Mouse (Mus musculus): ENCODE measurements around the gene Socs7. TPM values are rescaled to one million over a fixed set of nuclear protein-coding genes. Genes with fewer than 3 reads are reported as not detected.
A peak's percentile ranks its signal among the peaks of the same experiment; 100 is the strongest.

Gene Socs7
- polyA plus RNA-seq, 1 experiment from 2014 or later = 3.2 TPM

DNA sequence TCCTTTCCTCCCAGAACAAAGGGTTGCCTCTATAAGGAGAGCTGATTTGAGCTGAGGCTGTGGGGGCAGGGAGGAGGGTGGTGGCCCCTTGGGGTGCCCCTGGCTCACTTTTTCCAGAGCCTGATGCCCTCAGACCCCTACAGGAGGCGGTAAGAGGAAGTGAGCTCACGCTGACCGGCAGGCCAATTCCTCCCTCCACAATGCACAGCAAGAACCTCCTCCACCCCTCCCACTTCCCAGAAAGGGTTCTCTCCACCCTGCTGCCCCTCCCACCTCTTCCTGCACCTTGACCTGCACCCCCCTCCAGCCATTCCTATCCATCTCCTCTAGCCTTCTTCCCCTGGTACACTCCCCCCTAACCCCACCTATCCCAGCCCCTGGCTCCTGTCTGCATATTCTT is 49.8 kb downstream of the Socs7 start:
- ATAC-seq (ENCODE audit: insufficient read depth, low FRiP score, low TSS enrichment) (no peak), DNase-seq (ENCODE audit: low spot score) (no peak)
- H3K4me2 ChIP-seq (ENCODE audit: low read depth) = no peak overlapping the region
- no peak overlapping the region for H3K9ac ChIP-seq (ENCODE audit: low read length)
- H3K27ac ChIP-seq (ENCODE audit: low read depth, low read length) = no peak overlapping the region
- WGBS = 17% methylated on average over 3 of the region's 3 CpGs
- no peaks in the 10 kb centered on the region for H3K9me3 ChIP-seq (ENCODE audit: control insufficient read depth, low read length)
- H3K27me3 ChIP-seq (ENCODE audit: control insufficient read depth, insufficient read depth, low read length) = no peaks in the 10 kb centered on the region; the same call in 1 of the 2 replicates
- no peak overlapping the region for H3K4me3 ChIP-seq (ENCODE audit: low read depth, low read length)
- no peaks in the 10 kb centered on the region for H3K36me3 ChIP-seq (ENCODE audit: control insufficient read depth, insufficient read depth, low read length)
- peaks cover 9% of the 10 kb centered on the region for H3K4me1 ChIP-seq (ENCODE audit: control insufficient read depth, insufficient read depth, low read length)

DNA sequence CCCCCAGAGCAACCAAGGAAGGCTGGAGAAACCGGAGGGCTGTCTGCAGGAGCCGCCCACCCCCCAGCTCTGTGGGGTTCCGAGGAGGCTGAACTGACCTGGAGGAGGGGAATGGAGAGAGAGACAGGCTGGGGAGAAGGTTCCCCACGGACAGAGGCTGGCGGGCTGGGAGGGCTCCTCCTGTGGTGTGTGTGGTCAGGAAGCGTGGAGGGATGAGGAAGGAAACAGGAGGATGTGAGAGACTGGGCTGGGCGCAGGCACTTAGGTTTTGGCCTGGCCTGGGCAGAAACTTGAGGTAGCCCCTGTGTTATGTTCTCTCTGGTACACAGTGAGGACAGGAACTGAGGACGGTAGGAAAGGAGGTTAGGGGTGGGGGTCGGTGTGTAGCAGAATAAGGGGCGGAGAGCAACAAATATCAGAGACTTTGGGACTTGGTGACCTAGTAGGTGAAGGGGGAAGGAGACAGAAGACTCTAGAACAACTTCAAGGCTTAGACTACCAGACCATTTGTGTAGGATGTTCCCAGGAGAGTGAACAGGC is 50.5 kb downstream of the Socs7 start:
- Histone ChIP-seq H3K4me3 (ENCODE audit: low read depth, low read length) (no peak overlapping the region), H3K9ac (ENCODE audit: low read length) (no peak overlapping the region), H3K4me2 (ENCODE audit: low read depth) (no peak overlapping the region), H3K27ac (ENCODE audit: low read depth, low read length) (no peak overlapping the region), H3K27me3 (ENCODE audit: control insufficient read depth, insufficient read depth, low read length) (no peaks in the 10 kb centered on the region), H3K4me1 (ENCODE audit: control insufficient read depth, insufficient read depth, low read length) (peaks cover 9% of the 10 kb centered on the region), H3K36me3 (ENCODE audit: control insufficient read depth, insufficient read depth, low read length) (no peaks in the 10 kb centered on the region), H3K9me3 (ENCODE audit: control insufficient read depth, low read length) (no peaks in the 10 kb centered on the region)
- DNase-seq (ENCODE audit: low spot score) (no peak), ATAC-seq (ENCODE audit: insufficient read depth, low FRiP score, low TSS enrichment) (no peak)
- WGBS = 42% methylated on average over 10 of the region's 10 CpGs

DNA sequence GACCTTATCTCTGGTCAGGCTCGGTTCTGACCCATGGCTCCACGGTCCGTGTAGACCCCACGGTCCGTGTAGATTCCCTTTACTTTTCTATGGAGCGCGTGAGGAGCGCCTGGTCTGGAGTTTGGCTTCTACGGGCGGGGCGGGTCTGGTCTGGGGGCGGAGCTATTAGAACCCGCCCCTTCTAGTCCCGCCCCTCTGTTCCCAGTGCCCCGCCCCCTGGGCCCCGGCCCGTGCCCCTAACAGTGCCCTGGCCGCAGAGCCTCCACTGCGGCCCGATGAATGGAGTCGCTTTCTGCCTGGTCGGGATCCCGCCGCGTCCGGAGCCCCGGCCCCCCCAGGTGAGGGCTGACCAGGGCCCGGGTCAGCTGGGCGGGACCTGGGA is 53.0 kb downstream of the Socs7 start, which contains the start of gene Arhgap23:
Gene Arhgap23 (plus strand): TSS at position 204 of the 382 bp plus-strand sequence.
- H3K27ac ChIP-seq (ENCODE audit: low read depth, low read length) = no peak within 1 kb of the TSS
- peak within 1 kb of the TSS; percentile 52 for H3K4me2 ChIP-seq (ENCODE audit: low read depth)
- WGBS = under 1% methylated on average over 29 of the region's 29 CpGs
- no peaks in the 10 kb centered on the region for H3K9me3 ChIP-seq (ENCODE audit: control insufficient read depth, low read length)
- no peaks in the 10 kb centered on the region for H3K36me3 ChIP-seq (ENCODE audit: control insufficient read depth, insufficient read depth, low read length)
- H3K4me1 ChIP-seq (ENCODE audit: control insufficient read depth, insufficient read depth, low read length) = peaks cover 9% of the 10 kb centered on the region
- DNase-seq (ENCODE audit: low spot score) (peak; percentile 85), ATAC-seq (ENCODE audit: insufficient read depth, low FRiP score, low TSS enrichment) (peak; percentile 74)
- no peaks in the 10 kb centered on the region for H3K27me3 ChIP-seq (ENCODE audit: control insufficient read depth, insufficient read depth, low read length)
- H3K4me3 ChIP-seq (ENCODE audit: low read depth, low read length) = peak within 1 kb of the TSS; percentile 52
- H3K9ac ChIP-seq (ENCODE audit: low read length) = peak within 1 kb of the TSS; percentile 56

DNA sequence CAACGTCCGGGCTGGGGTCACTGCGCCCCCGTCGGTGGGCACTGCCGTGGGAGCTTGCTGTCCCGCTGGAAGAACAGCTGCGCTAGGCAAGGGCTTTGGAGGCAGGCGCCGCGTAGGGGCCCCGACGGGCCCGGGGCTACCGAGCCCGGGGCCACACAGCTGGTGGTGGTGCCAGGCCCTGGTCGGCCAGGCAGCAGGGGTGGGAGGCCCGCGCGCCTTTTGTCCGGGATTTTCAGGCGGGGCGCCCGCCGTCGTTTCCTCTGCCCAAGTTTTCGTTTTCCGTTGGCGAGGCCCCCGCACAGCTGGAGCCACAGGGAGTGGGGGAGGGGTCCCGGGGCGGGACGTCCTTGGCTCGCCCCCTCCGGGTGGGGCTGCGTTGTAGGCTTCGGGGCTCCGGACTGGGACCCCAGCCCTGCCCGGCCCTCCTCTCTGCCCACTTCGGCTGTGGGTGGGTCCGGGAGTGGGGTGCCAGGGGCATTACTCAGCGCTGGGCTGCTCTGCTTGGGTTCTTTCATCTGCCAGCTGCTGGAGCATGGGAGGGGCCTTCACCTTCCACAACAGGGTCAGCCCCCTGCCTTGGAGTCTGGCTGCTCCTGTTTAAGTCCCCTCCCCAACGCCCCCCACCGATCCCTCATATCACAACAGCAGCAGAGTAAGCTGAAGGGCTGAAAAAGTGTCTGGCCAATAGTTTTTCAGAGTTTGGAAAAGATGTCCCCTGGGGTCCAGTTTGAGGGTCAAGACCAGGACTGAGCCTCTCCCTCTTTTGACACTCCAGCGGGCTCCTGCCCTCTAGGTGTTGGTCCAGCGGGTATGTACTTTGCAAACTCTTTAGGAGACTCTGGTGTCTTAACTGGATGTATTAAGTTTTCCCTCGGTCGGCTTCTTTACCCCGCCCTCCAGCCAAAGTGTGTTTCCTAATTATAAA is 53.6 kb downstream of the Socs7 start:
- 2% methylated on average over 47 of the region's 49 CpGs for WGBS

DNA sequence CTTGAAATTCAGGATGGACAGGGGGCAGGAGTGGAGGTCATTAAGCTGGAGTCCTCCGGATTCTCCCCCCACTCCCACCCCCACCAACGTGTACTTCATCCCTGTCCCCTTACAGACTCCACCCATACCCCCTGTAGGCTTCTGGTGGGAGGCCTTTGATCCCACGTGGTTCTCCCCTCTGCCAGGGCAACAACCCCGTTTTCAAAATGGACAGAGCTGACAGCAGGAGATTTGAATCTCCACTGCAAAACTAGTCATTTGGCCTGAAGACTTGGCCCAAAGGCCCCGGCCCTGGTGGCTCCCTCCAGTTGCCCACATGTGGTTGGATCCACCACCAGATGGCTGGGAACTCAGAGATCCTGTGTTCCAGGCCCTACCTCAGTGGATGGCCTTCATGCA is 54.3 kb downstream of the Socs7 start:
- H3K4me3 ChIP-seq (ENCODE audit: low read depth, low read length) = no peak overlapping the region
- peaks cover 9% of the 10 kb centered on the region for H3K4me1 ChIP-seq (ENCODE audit: control insufficient read depth, insufficient read depth, low read length)
- WGBS = 3% methylated on average over 5 of the region's 5 CpGs
- no peak overlapping the region for H3K27ac ChIP-seq (ENCODE audit: low read depth, low read length)
- H3K36me3 ChIP-seq (ENCODE audit: control insufficient read depth, insufficient read depth, low read length) = no peaks in the 10 kb centered on the region
- H3K9me3 ChIP-seq (ENCODE audit: control insufficient read depth, low read length) = no peaks in the 10 kb centered on the region
- H3K27me3 ChIP-seq (ENCODE audit: control insufficient read depth, insufficient read depth, low read length) = no peaks in the 10 kb centered on the region
- ATAC-seq (ENCODE audit: insufficient read depth, low FRiP score, low TSS enrichment) = no peak
- DNase-seq (ENCODE audit: low spot score) = no peak
- H3K4me2 ChIP-seq (ENCODE audit: low read depth) = no peak overlapping the region; the same call in 1 of the 2 replicates
- no peak overlapping the region for H3K9ac ChIP-seq (ENCODE audit: low read length)

More for the DNA sequence above, 53.6 kb downstream of the Socs7 start:
- H3K9me3 ChIP-seq (ENCODE audit: control insufficient read depth, low read length) = no peaks in the 10 kb centered on the region
- H3K9ac ChIP-seq (ENCODE audit: low read length) = peak overlapping the region; percentile 56
- ATAC-seq (ENCODE audit: insufficient read depth, low FRiP score, low TSS enrichment) (peak; percentile 31), DNase-seq (ENCODE audit: low spot score) (peak; percentile 49)
- no peak overlapping the region for H3K27ac ChIP-seq (ENCODE audit: low read depth, low read length)
- H3K4me2 ChIP-seq (ENCODE audit: low read depth) = peak overlapping the region; percentile 52
- no peaks in the 10 kb centered on the region for H3K27me3 ChIP-seq (ENCODE audit: control insufficient read depth, insufficient read depth, low read length)
- no peaks in the 10 kb centered on the region for H3K36me3 ChIP-seq (ENCODE audit: control insufficient read depth, insufficient read depth, low read length)
- H3K4me1 ChIP-seq (ENCODE audit: control insufficient read depth, insufficient read depth, low read length) = peaks cover 9% of the 10 kb centered on the region
- peak overlapping the region; percentile 52 for H3K4me3 ChIP-seq (ENCODE audit: low read depth, low read length)

DNA sequence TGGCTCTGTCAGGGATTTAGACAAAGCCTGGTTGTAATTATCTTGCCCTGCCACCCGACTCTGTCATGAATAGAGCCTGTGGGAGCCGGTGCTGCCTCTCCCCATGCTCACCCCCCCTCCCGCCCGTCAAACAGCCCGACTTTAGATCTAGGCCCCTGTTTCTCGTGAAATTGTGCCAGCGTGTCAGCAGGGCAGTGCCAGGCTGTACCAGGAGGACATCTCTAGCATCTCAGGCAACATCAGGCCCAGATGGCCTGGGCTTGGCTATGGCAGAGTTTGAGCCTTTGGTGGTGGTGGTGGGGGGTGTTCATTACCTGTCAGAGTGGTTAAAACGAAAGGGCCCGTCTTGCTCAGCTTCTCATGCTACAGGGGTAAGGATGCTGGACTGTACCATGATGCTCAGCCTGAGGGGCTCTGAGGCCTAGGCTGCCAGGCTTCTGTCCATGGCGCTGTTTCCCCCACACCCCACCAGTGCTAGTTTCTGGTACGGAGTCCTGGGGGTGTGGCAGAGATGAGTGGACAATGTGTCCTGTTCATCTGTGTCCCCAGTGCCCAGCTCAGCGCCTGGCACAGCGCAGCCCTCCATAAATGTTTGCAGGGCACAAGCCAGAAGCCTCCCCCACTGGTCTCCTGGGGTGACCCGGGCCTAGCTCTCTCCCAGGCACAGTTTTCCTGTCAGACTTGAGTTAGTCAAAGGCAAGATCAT is 56.6 kb downstream of the Socs7 start:
- peaks cover 13% of the 10 kb centered on the region for H3K4me1 ChIP-seq (ENCODE audit: control insufficient read depth, insufficient read depth, low read length)
- no peaks in the 10 kb centered on the region for H3K27me3 ChIP-seq (ENCODE audit: control insufficient read depth, insufficient read depth, low read length)
- H3K4me3 ChIP-seq (ENCODE audit: low read depth, low read length) = no peak overlapping the region
- ATAC-seq (ENCODE audit: insufficient read depth, low FRiP score, low TSS enrichment) (no peak), DNase-seq (ENCODE audit: low spot score) (no peak)
- WGBS = 77% methylated on average over 14 of the region's 14 CpGs
- no peak overlapping the region for H3K4me2 ChIP-seq (ENCODE audit: low read depth)
- no peak overlapping the region for H3K9ac ChIP-seq (ENCODE audit: low read length)
- no peaks in the 10 kb centered on the region for H3K36me3 ChIP-seq (ENCODE audit: control insufficient read depth, insufficient read depth, low read length)
- H3K9me3 ChIP-seq (ENCODE audit: control insufficient read depth, low read length) = no peaks in the 10 kb centered on the region
- H3K27ac ChIP-seq (ENCODE audit: low read depth, low read length) = no peak overlapping the region

DNA sequence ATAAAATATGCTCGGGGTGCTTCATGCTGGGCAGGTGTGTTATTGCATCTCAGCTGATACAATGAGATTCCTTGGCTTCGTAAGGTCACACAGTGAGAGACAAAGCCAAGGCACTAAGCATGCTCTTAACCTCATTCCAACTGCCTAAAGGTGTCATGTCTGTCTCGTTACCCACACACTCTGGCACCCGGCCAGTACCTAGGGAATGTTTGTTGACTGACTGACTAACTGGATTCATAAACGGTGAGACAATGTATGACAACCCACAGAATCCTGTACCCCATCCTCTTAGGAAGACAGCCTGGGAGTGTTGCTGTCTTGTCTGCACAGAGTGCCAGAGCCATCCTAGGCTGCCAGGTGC is 57.2 kb downstream of the Socs7 start:
- Histone ChIP-seq H3K4me2 (ENCODE audit: low read depth) (no peak overlapping the region), H3K27me3 (ENCODE audit: control insufficient read depth, insufficient read depth, low read length) (no peaks in the 10 kb centered on the region), H3K9ac (ENCODE audit: low read length) (no peak overlapping the region), H3K36me3 (ENCODE audit: control insufficient read depth, insufficient read depth, low read length) (no peaks in the 10 kb centered on the region), H3K27ac (ENCODE audit: low read depth, low read length) (no peak overlapping the region), H3K4me3 (ENCODE audit: low read depth, low read length) (no peak overlapping the region), H3K4me1 (ENCODE audit: control insufficient read depth, insufficient read depth, low read length) (peaks cover 15% of the 10 kb centered on the region), H3K9me3 (ENCODE audit: control insufficient read depth, low read length) (no peaks in the 10 kb centered on the region)
- DNase-seq (ENCODE audit: low spot score) (no peak), ATAC-seq (ENCODE audit: insufficient read depth, low FRiP score, low TSS enrichment) (no peak)
- 79% methylated on average over 5 of the region's 5 CpGs for WGBS

DNA sequence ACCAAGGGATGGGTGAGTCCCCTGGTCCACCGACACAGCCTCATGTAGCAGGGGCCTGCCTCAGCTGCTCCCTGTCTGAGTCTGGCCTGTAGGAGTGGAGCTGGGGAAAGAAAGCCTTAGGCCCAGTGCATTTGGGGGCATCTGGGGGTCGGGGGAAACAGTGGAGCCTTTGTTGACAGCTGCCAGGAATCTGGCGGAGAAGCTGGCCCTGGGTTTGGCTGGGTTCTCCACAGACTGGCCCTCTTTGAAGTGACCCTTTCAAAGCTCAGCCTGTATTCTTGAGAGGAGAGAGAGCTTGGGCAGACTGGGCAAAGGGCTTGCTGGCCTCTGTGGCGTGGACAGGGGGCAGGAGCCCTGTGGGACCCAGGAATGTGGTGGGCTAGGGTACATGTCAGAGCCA is 60.2 kb downstream of the Socs7 start:
- WGBS = 46% methylated on average over 4 of the region's 4 CpGs
- Histone ChIP-seq H3K4me1 (ENCODE audit: control insufficient read depth, insufficient read depth, low read length) (0 out of 2 replicates have a peak, but pooled peaks cover 6% of the 10 kb centered on the region), H3K36me3 (ENCODE audit: control insufficient read depth, insufficient read depth, low read length) (no peaks in the 10 kb centered on the region), H3K9me3 (ENCODE audit: control insufficient read depth, low read length) (no peaks in the 10 kb centered on the region), H3K4me2 (ENCODE audit: low read depth) (no peak overlapping the region), H3K27me3 (ENCODE audit: control insufficient read depth, insufficient read depth, low read length) (no peaks in the 10 kb centered on the region), H3K4me3 (ENCODE audit: low read depth, low read length) (no peak overlapping the region), H3K27ac (ENCODE audit: low read depth, low read length) (peak overlapping the region; percentile 58; the same call in 1 of the 2 replicates), H3K9ac (ENCODE audit: low read length) (no peak overlapping the region)
- ATAC-seq (ENCODE audit: insufficient read depth, low FRiP score, low TSS enrichment) (no peak), DNase-seq (ENCODE audit: low spot score) (no peak)
